Mouse (Mus musculus) liver, postnatal 0 days (tissue): ENCODE measurements at regions not wholly inside any gene's neighbourhood (a gene's known extent, or its start where the extent isn't known, plus 50 kb on each side); places are given as distances from the start of the nearest gene placed in this dataset.

Experiments
- ATAC-seq: fragments of 200-750 bp; cut with Nextera tagmentation; 2 replicates; pipeline ENCODE4 v1.8.0; 2017; ENCODE audit warnings: mild to moderate bottlenecking, moderate library complexity
- DNase-seq: peaks from one replicate; pipeline ENCODE4 v3.0.0-alpha.2; 2016
- H3K27ac ChIP-seq: fragments of 300-500 bp; sonication (generic); 2 replicates; pipeline ENCODE4 v1.5.1; 2014; ENCODE audit warnings: antibody characterized with exemption, moderate library complexity, mild to moderate bottlenecking, low read depth
- H3K27me3 ChIP-seq: fragments of 300-500 bp; sonication (generic); 2 replicates; pipeline ENCODE4 v1.6.1; 2014; ENCODE audit warnings: low read length, control low read depth, mixed read lengths; ENCODE audit not compliant: insufficient read depth
- H3K36me3 ChIP-seq: fragments of 300-500 bp; sonication (generic); replicated peaks from 2 replicates; pipeline ENCODE4 v1.6.1; 2014; ENCODE audit warnings: mild to moderate bottlenecking, control low read depth, low read length, moderate library complexity, mixed read lengths; ENCODE audit not compliant: insufficient read depth
- H3K4me1 ChIP-seq: fragments of 300-500 bp; sonication (generic); 2 replicates; pipeline ENCODE4 v1.6.1; 2014; ENCODE audit warnings: antibody characterized with exemption, mild to moderate bottlenecking, control low read depth; ENCODE audit not compliant: insufficient read depth
- H3K4me2 ChIP-seq: fragments of 300-500 bp; sonication (generic); 2 replicates; pipeline ENCODE4 v1.6.1; 2014; ENCODE audit warnings: low read depth, mild to moderate bottlenecking, low read length, moderate library complexity, mixed read lengths
- H3K4me3 ChIP-seq: fragments of 300-500 bp; sonication (generic); 2 replicates; pipeline ENCODE4 v1.5.1; 2014; ENCODE audit warnings: low read depth, low read length
- H3K9ac ChIP-seq: fragments of 300-500 bp; sonication (generic); replicated peaks from 2 replicates; pipeline ENCODE4 v1.6.1; 2014; ENCODE audit warnings: mild to moderate bottlenecking, moderate library complexity
- H3K9me3 ChIP-seq: fragments of 300-500 bp; sonication (generic); 2 replicates; pipeline ENCODE4 v1.6.1; 2016; ENCODE audit warnings: mild to moderate bottlenecking, control low read depth, low read length, mixed read lengths
- CTCF ChIP-seq: sonication (generic); IDR thresholded peaks from 2 replicates; pipeline ENCODE4 v1.5.1; 2016; ENCODE audit warnings: antibody characterized with exemption, low read depth
- EP300 ChIP-seq: IDR thresholded peaks from 2 replicates; pipeline ENCODE4 v1.6.1; 2016; ENCODE audit warnings: antibody characterized with exemption, low read depth, mild to moderate bottlenecking
- WGBS: fragments of 180-500 bp; shearing (Covaris S2); extraction: QIAGEN DNeasy Blood & Tissue Kit; methylation state at CpG from one replicate; pipeline ENCODE4 v1.1.7; 2014; ENCODE audit not compliant: insufficient replicate concordance; 5-methylcytosine and 5-hydroxymethylcytosine counted together

DNA sequence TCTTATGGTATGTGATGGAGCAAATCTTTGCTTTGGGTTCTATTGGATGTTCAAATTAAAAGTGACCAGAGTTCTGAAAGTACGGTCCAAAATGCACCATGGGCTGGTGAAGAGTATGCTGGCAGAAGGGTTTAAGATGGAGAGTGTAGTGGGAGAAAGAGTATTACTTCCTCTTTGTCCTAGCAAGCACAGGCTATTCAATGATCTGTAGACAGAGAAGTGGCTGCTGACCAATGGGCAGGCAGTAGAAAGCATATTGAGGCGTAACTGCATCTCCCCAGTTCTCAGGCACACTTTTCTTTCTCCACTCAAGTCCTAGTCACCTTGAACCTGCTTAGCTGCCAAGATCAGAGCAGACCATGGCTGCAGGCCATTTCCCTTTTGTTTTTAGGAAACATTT, 510.3 kb upstream of the Gm19410 start:
- no peak for ATAC-seq
- TF ChIP-seq CTCF: no peak
- TF ChIP-seq EP300: no peak

DNA sequence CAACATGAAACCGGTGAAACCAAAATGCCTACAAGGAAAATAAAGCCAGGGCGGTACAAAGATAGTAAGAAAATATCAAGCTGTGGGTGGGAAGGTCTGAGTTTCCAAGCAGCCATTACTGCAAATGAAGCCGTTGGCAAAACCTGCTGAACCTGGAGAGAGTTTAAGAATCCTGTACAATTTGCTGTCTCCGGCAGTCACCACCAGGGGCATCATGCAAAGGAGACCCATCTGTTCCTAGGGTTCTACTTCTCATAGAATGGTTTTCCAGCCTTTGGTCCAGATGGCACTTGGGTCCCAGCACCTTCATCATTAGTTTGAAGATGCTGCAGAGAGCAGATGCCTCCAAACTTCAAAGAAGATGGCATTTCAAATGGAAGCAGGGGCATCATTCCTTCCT, 508.6 kb upstream of the Gm19410 start:
- Histone ChIP-seq H3K27me3 (no peaks in the 10 kb centered on the region), H3K36me3 (no peaks in the 10 kb centered on the region), H3K4me3 (no peak overlapping the region), H3K9ac (no peak overlapping the region), H3K9me3 (no peaks in the 10 kb centered on the region), H3K27ac (no peak overlapping the region), H3K4me2 (no peak overlapping the region), H3K4me1 (no peaks in the 10 kb centered on the region)
- TF ChIP-seq EP300 (no peak), CTCF (peak; percentile 42)
- no peak for ATAC-seq
- 54% methylated on average over 4 of the region's 4 CpGs for WGBS
- no peak for DNase-seq

More for the DNA sequence above, 510.3 kb upstream of the Gm19410 start:
- no peak overlapping the region for H3K9ac ChIP-seq
- H3K4me1 ChIP-seq: no peaks in the 10 kb centered on the region
- no peaks in the 10 kb centered on the region for H3K9me3 ChIP-seq
- 74% methylated on average over 2 of the region's 2 CpGs for WGBS
- DNase-seq: no peak
- no peak overlapping the region for H3K4me3 ChIP-seq
- H3K4me2 ChIP-seq: no peak overlapping the region
- no peaks in the 10 kb centered on the region for H3K36me3 ChIP-seq
- H3K27me3 ChIP-seq: no peaks in the 10 kb centered on the region
- no peak overlapping the region for H3K27ac ChIP-seq

DNA sequence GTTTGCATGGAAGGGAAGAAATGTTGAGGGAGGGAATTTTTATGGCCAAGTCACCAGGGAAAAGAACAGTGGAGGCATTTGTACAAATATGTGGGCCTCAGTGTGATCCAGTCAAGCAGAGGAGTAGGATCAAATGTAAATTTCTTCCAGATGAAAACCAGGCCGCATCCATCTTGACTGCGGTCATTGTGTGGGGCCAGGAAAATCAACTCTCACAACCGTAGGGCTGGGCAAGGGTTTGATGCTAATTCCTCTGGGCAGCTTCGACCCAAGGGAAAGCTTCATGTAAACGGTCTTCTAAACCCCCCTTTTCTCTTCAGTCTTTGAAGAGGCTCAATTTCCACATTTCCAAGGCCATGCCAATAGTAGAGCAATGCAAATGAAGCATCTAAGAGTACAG, 497.4 kb upstream of the Gm19410 start:
- WGBS: 83% methylated on average over 5 of the region's 5 CpGs
- no peak for DNase-seq
- no peaks in the 10 kb centered on the region for H3K9me3 ChIP-seq
- no peaks in the 10 kb centered on the region for H3K36me3 ChIP-seq
- H3K9ac ChIP-seq: no peak overlapping the region
- no peak for ATAC-seq
- H3K27ac ChIP-seq: no peak overlapping the region
- no peak overlapping the region for H3K4me2 ChIP-seq
- TF ChIP-seq EP300 (no peak), CTCF (no peak)
- H3K27me3 ChIP-seq: no peaks in the 10 kb centered on the region
- no peaks in the 10 kb centered on the region for H3K4me1 ChIP-seq
- no peak overlapping the region for H3K4me3 ChIP-seq

DNA sequence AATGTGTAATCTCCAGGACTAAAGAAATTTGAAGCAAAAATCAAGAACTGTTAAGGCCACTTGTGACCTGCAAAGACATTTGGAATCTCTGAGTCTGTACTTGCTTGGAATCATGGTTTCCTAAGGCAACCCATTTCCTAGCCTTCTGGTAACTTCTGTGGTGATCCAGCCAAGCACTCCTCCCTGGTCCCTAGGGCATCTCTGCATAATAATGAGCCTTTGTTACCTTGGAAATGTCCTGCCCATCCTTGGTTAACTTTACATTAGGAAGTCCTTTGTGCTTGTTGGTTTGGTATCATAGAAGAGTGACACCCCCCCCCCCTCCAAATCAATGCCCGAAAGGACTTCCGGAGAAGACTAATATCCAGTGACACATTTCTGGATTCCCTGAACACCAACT, 496.6 kb upstream of the Gm19410 start:
- TF ChIP-seq CTCF: no peak
- no peak for TF ChIP-seq EP300
- Histone ChIP-seq H3K27me3 (no peaks in the 10 kb centered on the region), H3K4me3 (no peak overlapping the region), H3K27ac (no peak overlapping the region), H3K4me1 (no peaks in the 10 kb centered on the region), H3K36me3 (no peaks in the 10 kb centered on the region), H3K9ac (no peak overlapping the region), H3K4me2 (no peak overlapping the region), H3K9me3 (no peaks in the 10 kb centered on the region)
- WGBS: 100% methylated on average over 2 of the region's 2 CpGs
- no peak for DNase-seq
- no peak for ATAC-seq

DNA sequence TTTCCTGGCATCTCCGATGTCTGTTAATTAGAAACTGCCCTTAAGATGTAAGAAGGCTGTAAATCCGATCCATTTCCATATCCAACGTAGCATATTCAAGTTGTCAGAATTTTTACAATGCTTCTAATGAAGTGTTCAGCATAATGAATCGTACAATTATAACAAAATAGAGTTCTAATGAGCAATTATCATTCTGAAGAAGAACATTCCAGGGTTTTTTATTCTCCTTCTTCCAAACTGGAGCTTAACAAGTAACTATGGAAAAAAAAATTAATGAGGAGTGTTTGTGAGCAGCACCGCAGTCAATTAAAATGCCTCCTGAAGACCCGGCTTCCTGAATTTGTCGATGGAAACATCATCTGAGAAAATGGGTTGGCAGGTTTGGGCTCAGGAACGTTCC, 489.6 kb upstream of the Gm19410 start:
- Histone ChIP-seq H3K4me3 (no peak overlapping the region), H3K4me2 (no peak overlapping the region), H3K9ac (no peak overlapping the region), H3K4me1 (no peaks in the 10 kb centered on the region), H3K27me3 (no peaks in the 10 kb centered on the region), H3K36me3 (no peaks in the 10 kb centered on the region), H3K27ac (no peak overlapping the region), H3K9me3 (no peaks in the 10 kb centered on the region)
- DNase-seq (no peak), ATAC-seq (no peak)
- 77% methylated on average over 8 of the region's 8 CpGs for WGBS
- no peak for TF ChIP-seq EP300
- TF ChIP-seq CTCF: no peak

DNA sequence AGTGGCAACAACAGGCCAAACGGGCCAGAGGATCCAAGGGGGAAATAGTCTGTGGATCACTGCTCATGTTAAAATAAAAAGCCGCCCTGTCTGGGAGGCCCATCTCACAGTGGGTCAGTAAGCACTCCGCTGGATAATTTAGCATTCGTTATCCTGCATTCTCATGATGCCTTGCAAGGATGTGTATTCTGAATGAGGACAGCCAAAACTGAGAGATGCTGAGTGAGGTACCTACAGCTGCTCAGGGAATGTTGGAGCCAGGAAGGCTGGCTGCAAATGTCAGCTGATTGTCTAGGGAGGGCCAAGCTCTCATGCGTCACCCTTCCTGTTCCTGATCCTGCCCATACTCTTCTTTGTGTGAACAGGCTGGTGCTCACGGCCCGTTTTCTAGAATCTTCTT, 489.1 kb upstream of the Gm19410 start:
- no peak for ATAC-seq
- no peak overlapping the region for H3K4me2 ChIP-seq

DNA sequence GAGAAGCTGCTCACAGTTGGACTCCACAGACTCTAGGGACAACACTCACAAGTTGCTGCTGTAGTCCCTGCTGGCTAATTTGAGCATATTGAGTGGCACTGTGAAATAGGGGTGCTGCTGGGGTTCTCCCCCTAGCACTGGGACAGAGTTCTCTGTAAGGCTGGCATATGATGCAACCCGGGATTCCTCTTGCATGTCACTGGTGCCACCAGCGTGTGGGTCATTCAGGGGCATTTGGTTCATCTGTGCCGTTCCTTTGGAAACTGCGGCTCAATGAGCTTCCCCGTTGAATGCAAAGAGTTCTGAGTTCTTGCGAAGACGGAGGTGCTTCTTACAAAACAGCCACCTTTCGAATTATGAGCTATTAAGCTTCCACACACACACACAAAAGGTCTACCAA, 486.6 kb upstream of the Gm19410 start:
- no peak for ATAC-seq
- WGBS: 81% methylated on average over 8 of the region's 8 CpGs
- no peaks in the 10 kb centered on the region for H3K4me1 ChIP-seq
- H3K27me3 ChIP-seq: no peaks in the 10 kb centered on the region
- H3K36me3 ChIP-seq: no peaks in the 10 kb centered on the region
- H3K4me3 ChIP-seq: no peak overlapping the region
- no peak for DNase-seq
- H3K9me3 ChIP-seq: no peaks in the 10 kb centered on the region
- H3K4me2 ChIP-seq: no peak overlapping the region
- TF ChIP-seq EP300 (no peak), CTCF (no peak)
- H3K9ac ChIP-seq: no peak overlapping the region
- H3K27ac ChIP-seq: no peak overlapping the region

More for the DNA sequence above, 489.1 kb upstream of the Gm19410 start:
- no peak overlapping the region for H3K9ac ChIP-seq
- H3K27ac ChIP-seq: no peak overlapping the region
- H3K36me3 ChIP-seq: no peaks in the 10 kb centered on the region
- H3K4me1 ChIP-seq: no peaks in the 10 kb centered on the region
- no peak for TF ChIP-seq EP300
- no peak for TF ChIP-seq CTCF
- DNase-seq: no peak
- H3K9me3 ChIP-seq: no peaks in the 10 kb centered on the region
- WGBS: 76% methylated on average over 7 of the region's 7 CpGs
- H3K27me3 ChIP-seq: no peaks in the 10 kb centered on the region
- no peak overlapping the region for H3K4me3 ChIP-seq
